Mouse (Mus musculus) E14TG2a.4 (cell line): Measurements from ENCODE around the gene Prr18.
A peak's percentile ranks its signal among the peaks of the same experiment; 100 is the strongest.

ENCODE experiments used
- H3K27me3 ChIP-seq: 2 replicates; pipeline ENCODE4 v1.6.1; 2014; ENCODE audit warnings: low read length, control low read depth; ENCODE audit not compliant: insufficient read depth
- H3K36me3 ChIP-seq: 2 replicates; pipeline ENCODE4 v1.6.1; 2014; ENCODE audit warnings: low read length, control low read depth; ENCODE audit not compliant: insufficient read depth
- H3K4me1 ChIP-seq: replicated peaks from 2 replicates; pipeline ENCODE4 v1.6.1; 2014; ENCODE audit warnings: low read depth, low read length, control low read depth
- H3K4me3 ChIP-seq: replicated peaks from 2 replicates; pipeline ENCODE4 v1.5.1; 2014; ENCODE audit warnings: mild to moderate bottlenecking, low read length
- H3K9me3 ChIP-seq: 2 replicates; pipeline ENCODE4 v1.6.1; 2014; ENCODE audit warnings: low read length, control low read depth
- CTCF ChIP-seq: conservative IDR thresholded peaks from 2 replicates; pipeline ENCODE4 v1.5.1; 2014; ENCODE audit warnings: low read length
- NANOG ChIP-seq: IDR thresholded peaks from 2 replicates; pipeline ENCODE4 v1.6.1; 2014; ENCODE audit warnings: borderline replicate concordance, low read length, mixed read lengths
- POU5F1 ChIP-seq: IDR thresholded peaks from 2 replicates; pipeline ENCODE4 v1.6.1; 2014; ENCODE audit warnings: low read length, borderline replicate concordance

The Prr18 gene

DNA sequence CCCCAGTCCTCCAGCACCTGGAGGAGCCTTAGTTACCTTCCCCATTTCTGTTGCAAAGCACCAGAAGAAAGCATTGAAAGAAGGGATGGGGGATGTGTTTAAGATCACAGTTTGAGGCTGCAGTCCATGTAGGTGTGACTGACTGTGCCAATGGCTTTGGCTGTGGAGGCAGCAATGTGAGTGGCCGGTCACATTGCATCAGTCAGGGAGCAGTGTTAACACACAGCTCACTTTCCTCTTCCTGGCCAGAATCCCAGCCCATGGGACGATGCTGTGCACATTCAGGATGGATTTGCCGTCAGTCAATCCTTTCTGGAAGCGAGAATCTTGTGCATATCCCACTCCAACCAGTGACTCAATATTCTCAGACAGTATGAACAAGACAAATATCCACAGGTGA lies 11.7 kb downstream of the Prr18 start:
- Histone ChIP-seq H3K27me3 (peaks cover 36% of the 10 kb centered on the region), H3K9me3 (0 out of 2 replicates have a peak, but pooled peaks cover under 1% of the 10 kb centered on the region), H3K4me1 (0 out of 2 replicates have a peak, but pooled peaks cover 5% of the 10 kb centered on the region), H3K36me3 (no peaks in the 10 kb centered on the region), H3K4me3 (no peak overlapping the region)
- TF ChIP-seq NANOG (no peak), POU5F1 (no peak), CTCF (no peak)

DNA sequence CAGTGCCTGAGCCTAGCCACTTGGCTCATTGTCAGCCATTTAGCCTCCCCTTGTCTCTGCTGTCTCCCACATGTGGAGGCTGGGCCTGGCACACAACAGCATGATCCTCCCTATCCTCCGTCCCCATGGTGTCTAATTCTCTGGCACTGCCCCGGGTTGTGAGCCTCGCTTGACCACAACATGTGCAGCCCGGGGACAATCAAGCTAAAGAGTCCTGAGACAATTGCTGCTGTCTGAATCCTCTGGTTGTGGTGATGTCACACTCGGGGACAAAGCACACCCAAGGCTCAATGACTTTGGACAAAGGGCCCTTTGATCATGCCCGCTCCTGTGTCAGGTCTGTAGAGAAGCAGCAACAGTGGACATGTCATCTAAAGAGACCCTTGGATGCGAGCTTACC lies 13.8 kb downstream of the Prr18 start:
- 0 out of 2 replicates have a peak, but pooled peaks cover 7% of the 10 kb centered on the region for H3K9me3 ChIP-seq
- 0 out of 2 replicates have a peak, but pooled peaks cover 5% of the 10 kb centered on the region for H3K4me1 ChIP-seq
- H3K27me3 ChIP-seq, result peaks cover 20% of the 10 kb centered on the region
- no peaks in the 10 kb centered on the region for H3K36me3 ChIP-seq
- no peak for TF ChIP-seq CTCF
- no peak for TF ChIP-seq NANOG
- TF ChIP-seq POU5F1, result no peak
- H3K4me3 ChIP-seq, result no peak overlapping the region

DNA sequence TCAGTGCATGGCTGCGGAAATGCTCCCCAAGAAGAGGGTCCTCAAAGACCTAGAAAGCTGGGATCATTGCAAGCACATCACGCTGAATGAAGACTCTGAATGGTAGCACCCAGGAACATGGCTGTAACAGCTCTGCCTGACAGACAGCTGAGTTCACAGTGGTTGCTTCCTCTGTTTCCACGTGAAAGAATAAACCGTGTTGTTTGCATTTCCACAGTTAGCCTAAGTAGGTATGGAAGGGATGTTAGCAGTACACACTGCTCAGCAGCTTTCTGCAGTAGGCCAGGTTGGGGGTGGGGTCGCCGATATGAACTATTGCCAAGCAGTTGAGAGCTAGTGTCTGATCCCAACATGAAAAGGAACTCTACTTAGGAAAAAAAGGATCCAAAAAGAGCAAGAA lies 18.4 kb downstream of the Prr18 start, which contains the start of gene T2:
TSS of gene T2 (plus strand) at position 301 of the 400 bp plus-strand sequence.
- Histone ChIP-seq H3K27me3 (peaks cover 24% of the 10 kb centered on the region; the same call in 1 of the 2 replicates), H3K9me3 (0 out of 2 replicates have a peak, but pooled peaks cover 7% of the 10 kb centered on the region), H3K36me3 (no peaks in the 10 kb centered on the region), H3K4me3 (no peak within 1 kb of the TSS), H3K4me1 (peaks cover 21% of the 10 kb centered on the region)
- no peak for TF ChIP-seq CTCF
- TF ChIP-seq POU5F1, result no peak
- TF ChIP-seq NANOG, result no peak

- peaks cover 21% of the 10 kb centered on the region for H3K4me1 ChIP-seq
- H3K36me3 ChIP-seq, result no peaks in the 10 kb centered on the region
- TF ChIP-seq CTCF (no peak), NANOG (no peak), POU5F1 (no peak)
- H3K27me3 ChIP-seq, result peaks cover 37% of the 10 kb centered on the region
- 0 out of 2 replicates have a peak, but pooled peaks cover 7% of the 10 kb centered on the region for H3K9me3 ChIP-seq
- no peak overlapping the region for H3K4me3 ChIP-seq
Observed at GRCm38 (mm10) chr17:8357498-8357897, 20.2 kb downstream of the Prr18 start.

GRCm38 (mm10) chr17:8360876-8361275 lies 23.6 kb downstream of the Prr18 start:
- H3K4me3 ChIP-seq, result no peak overlapping the region
- H3K27me3 ChIP-seq, result peaks cover 55% of the 10 kb centered on the region
- H3K36me3 ChIP-seq, result no peaks in the 10 kb centered on the region
- TF ChIP-seq POU5F1 (no peak), NANOG (no peak), CTCF (no peak)
- H3K9me3 ChIP-seq, result no peaks in the 10 kb centered on the region
- peaks cover 25% of the 10 kb centered on the region for H3K4me1 ChIP-seq

- H3K4me3 ChIP-seq, result no peak overlapping the region
- TF ChIP-seq NANOG (no peak), POU5F1 (no peak), CTCF (no peak)
- peaks cover 58% of the 10 kb centered on the region for H3K27me3 ChIP-seq
- H3K36me3 ChIP-seq, result no peaks in the 10 kb centered on the region
- H3K9me3 ChIP-seq, result no peaks in the 10 kb centered on the region
- peaks cover 27% of the 10 kb centered on the region for H3K4me1 ChIP-seq
Observed at GRCm38 (mm10) chr17:8361281-8362103, 24.2 kb downstream of the Prr18 start.

- H3K4me3 ChIP-seq, result peak overlapping the region; percentile 23; the same call in 1 of the 2 replicates
- H3K36me3 ChIP-seq, result no peaks in the 10 kb centered on the region
- H3K4me1 ChIP-seq, result peaks cover 64% of the 10 kb centered on the region
- no peaks in the 10 kb centered on the region for H3K9me3 ChIP-seq
- peaks cover 27% of the 10 kb centered on the region for H3K27me3 ChIP-seq
- TF ChIP-seq NANOG (no peak), CTCF (no peak), POU5F1 (no peak)
Observed at GRCm38 (mm10) chr17:8367514-8368480, 30.5 kb downstream of the Prr18 start.

DNA sequence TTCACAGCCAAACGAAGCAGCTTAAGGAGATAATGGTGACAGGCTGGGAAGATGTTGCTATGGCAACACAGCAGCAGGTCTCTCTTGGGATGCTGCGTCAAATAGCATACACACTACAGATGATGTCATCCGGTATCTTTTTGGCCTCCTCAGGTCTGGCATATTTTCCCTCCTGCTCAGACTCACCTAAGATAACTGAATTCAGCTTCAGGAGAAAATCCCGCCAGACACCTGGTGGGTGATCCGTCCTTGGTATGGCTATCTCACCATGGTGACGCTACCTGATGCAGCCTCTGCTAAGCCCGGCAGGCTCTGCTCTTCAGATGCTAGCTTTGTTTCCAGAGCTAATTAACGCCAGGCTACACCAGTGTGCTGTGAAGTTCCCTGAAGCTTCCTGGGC lies 31.3 kb downstream of the Prr18 start:
- no peak for TF ChIP-seq POU5F1
- TF ChIP-seq NANOG, result no peak
- no peak for TF ChIP-seq CTCF
- H3K36me3 ChIP-seq, result no peaks in the 10 kb centered on the region
- H3K4me1 ChIP-seq, result peaks cover 71% of the 10 kb centered on the region
- peaks cover 23% of the 10 kb centered on the region for H3K27me3 ChIP-seq
- H3K4me3 ChIP-seq, result no peak overlapping the region
- no peaks in the 10 kb centered on the region for H3K9me3 ChIP-seq
